Mouse (Mus musculus): Measurements from ENCODE around the gene Zfp644. TPM values are rescaled to one million over a fixed set of nuclear protein-coding genes. Genes with fewer than 3 reads are reported as not detected.

Zfp644 gene
- total RNA-seq, 1 experiment = 65.6 TPM

GRCm38 (mm10) chr5:106623337-106623736 is 73.8 kb downstream of the Zfp644 start:
- H3K4me1 ChIP-seq (ENCODE audit: control insufficient read depth in 2 of 2, insufficient read depth in 2 of 2, low read length in 2 of 2, poor library complexity in 1 of 2) = no peaks in the 10 kb centered on the region
- H3K9me3 ChIP-seq (ENCODE audit: control insufficient read depth, insufficient read depth, low read depth, low read length) = no peaks in the 10 kb centered on the region
- DNase-seq (ENCODE audit: low read depth, low spot score) = no peak
- in situ Hi-C loops (cut with MboI; ENCODE audit: low sequenced_read_pairs in 2 of 2, unreplicated experiment in 2 of 2) = no loop called here
- no peak for TF ChIP-seq HCFC1 (IDR thresholded peaks at IDR 0.05; ENCODE audit: borderline replicate concordance, insufficient read depth, low read length)
- no peak for TF ChIP-seq MAFK (IDR thresholded peaks at IDR 0.05; ENCODE audit: insufficient read depth, low read depth, low read length)
- no peak for TF ChIP-seq ZC3H11A (IDR thresholded peaks at IDR 0.05; ENCODE audit: borderline replicate concordance, low read depth, low read length)
- TF ChIP-seq CHD2 (IDR thresholded peaks at IDR 0.05; ENCODE audit: low read depth, low read length) = no peak
- H3K9ac ChIP-seq (ENCODE audit: insufficient read depth, low read depth, low read length, poor library complexity, severe bottlenecking) = no peak overlapping the region
- H3K4me3 ChIP-seq (ENCODE audit: insufficient read depth in 1 of 2, low read depth in 1 of 2, low read length in 2 of 2, poor library complexity in 1 of 2, severe bottlenecking in 1 of 2) = no peak overlapping the region
- peaks cover 4% of the 10 kb centered on the region; the same call in 1 of the 2 replicates for H3K36me3 ChIP-seq (ENCODE audit: control insufficient read depth, insufficient read depth, low read length, poor library complexity, severe bottlenecking)
- H3K27ac ChIP-seq (ENCODE audit: insufficient read depth, low read depth, low read length, poor library complexity, severe bottlenecking) = no peak overlapping the region

GRCm38 (mm10) chr5:106622193-106622592 is 74.9 kb downstream of the Zfp644 start:
- Histone ChIP-seq H3K36me3 (ENCODE audit: control insufficient read depth, insufficient read depth, low read length, poor library complexity, severe bottlenecking) (peaks cover 4% of the 10 kb centered on the region), H3K9ac (ENCODE audit: insufficient read depth, low read depth, low read length, poor library complexity, severe bottlenecking) (no peak overlapping the region), H3K27ac (ENCODE audit: insufficient read depth, low read depth, low read length, poor library complexity, severe bottlenecking) (no peak overlapping the region), H3K9me3 (ENCODE audit: control insufficient read depth, insufficient read depth, low read depth, low read length) (no peaks in the 10 kb centered on the region), H3K4me1 (ENCODE audit: control insufficient read depth in 2 of 2, insufficient read depth in 2 of 2, low read length in 2 of 2, poor library complexity in 1 of 2) (no peaks in the 10 kb centered on the region), H3K4me3 (ENCODE audit: insufficient read depth in 1 of 2, low read depth in 1 of 2, low read length in 2 of 2, poor library complexity in 1 of 2, severe bottlenecking in 1 of 2) (no peak overlapping the region)
- DNase-seq (ENCODE audit: low read depth, low spot score) = no peak
- in situ Hi-C loops (cut with MboI; ENCODE audit: low sequenced_read_pairs in 2 of 2, unreplicated experiment in 2 of 2) = no loop called here
- no peak for TF ChIP-seq MAFK (IDR thresholded peaks at IDR 0.05; ENCODE audit: insufficient read depth, low read depth, low read length)
- TF ChIP-seq ZC3H11A (IDR thresholded peaks at IDR 0.05; ENCODE audit: borderline replicate concordance, low read depth, low read length) = no peak
- TF ChIP-seq HCFC1 (IDR thresholded peaks at IDR 0.05; ENCODE audit: borderline replicate concordance, insufficient read depth, low read length) = no peak
- no peak for TF ChIP-seq ZNF384 (IDR thresholded peaks at IDR 0.05; ENCODE audit: low read depth, low read length)
- TF ChIP-seq CHD2 (IDR thresholded peaks at IDR 0.05; ENCODE audit: low read depth, low read length) = no peak

GRCm38 (mm10) chr5:106620446-106620845 is 76.6 kb downstream of the Zfp644 start:
- Histone ChIP-seq H3K27ac (ENCODE audit: insufficient read depth, low read depth, low read length, poor library complexity, severe bottlenecking) (no peak overlapping the region), H3K4me3 (ENCODE audit: insufficient read depth in 1 of 2, low read depth in 1 of 2, low read length in 2 of 2, poor library complexity in 1 of 2, severe bottlenecking in 1 of 2) (no peak overlapping the region), H3K36me3 (ENCODE audit: control insufficient read depth, insufficient read depth, low read length, poor library complexity, severe bottlenecking) (peaks cover 4% of the 10 kb centered on the region), H3K9me3 (ENCODE audit: control insufficient read depth, insufficient read depth, low read depth, low read length) (no peaks in the 10 kb centered on the region), H3K4me1 (ENCODE audit: control insufficient read depth in 2 of 2, insufficient read depth in 2 of 2, low read length in 2 of 2, poor library complexity in 1 of 2) (no peaks in the 10 kb centered on the region), H3K9ac (ENCODE audit: insufficient read depth, low read depth, low read length, poor library complexity, severe bottlenecking) (no peak overlapping the region)
- TF ChIP-seq ZNF384 (IDR thresholded peaks at IDR 0.05; ENCODE audit: low read depth, low read length) (no peak), HCFC1 (IDR thresholded peaks at IDR 0.05; ENCODE audit: borderline replicate concordance, insufficient read depth, low read length) (no peak), MAFK (IDR thresholded peaks at IDR 0.05; ENCODE audit: insufficient read depth, low read depth, low read length) (no peak), CHD2 (IDR thresholded peaks at IDR 0.05; ENCODE audit: low read depth, low read length) (no peak), ZC3H11A (IDR thresholded peaks at IDR 0.05; ENCODE audit: borderline replicate concordance, low read depth, low read length) (no peak)
- in situ Hi-C loops (cut with MboI; ENCODE audit: low sequenced_read_pairs in 2 of 2, unreplicated experiment in 2 of 2) = no loop called here
- DNase-seq (ENCODE audit: low read depth, low spot score) = no peak

GRCm38 (mm10) chr5:106615006-106615405 is 82.1 kb downstream of the Zfp644 start:
- no peaks in the 10 kb centered on the region for H3K9me3 ChIP-seq (ENCODE audit: control insufficient read depth, insufficient read depth, low read depth, low read length)
- peaks cover 5% of the 10 kb centered on the region for H3K36me3 ChIP-seq (ENCODE audit: control insufficient read depth, insufficient read depth, low read length, poor library complexity, severe bottlenecking)
- H3K27ac ChIP-seq (ENCODE audit: insufficient read depth, low read depth, low read length, poor library complexity, severe bottlenecking) = no peak overlapping the region
- TF ChIP-seq ZNF384 (IDR thresholded peaks at IDR 0.05; ENCODE audit: low read depth, low read length) = no peak
- no peak for TF ChIP-seq ZC3H11A (IDR thresholded peaks at IDR 0.05; ENCODE audit: borderline replicate concordance, low read depth, low read length)
- no peak for TF ChIP-seq CHD2 (IDR thresholded peaks at IDR 0.05; ENCODE audit: low read depth, low read length)
- TF ChIP-seq MAFK (IDR thresholded peaks at IDR 0.05; ENCODE audit: insufficient read depth, low read depth, low read length) = no peak
- TF ChIP-seq HCFC1 (IDR thresholded peaks at IDR 0.05; ENCODE audit: borderline replicate concordance, insufficient read depth, low read length) = no peak
- no peaks in the 10 kb centered on the region for H3K4me1 ChIP-seq (ENCODE audit: control insufficient read depth in 2 of 2, insufficient read depth in 2 of 2, low read length in 2 of 2, poor library complexity in 1 of 2)
- no peak overlapping the region for H3K9ac ChIP-seq (ENCODE audit: insufficient read depth, low read depth, low read length, poor library complexity, severe bottlenecking)
- no peak overlapping the region for H3K4me3 ChIP-seq (ENCODE audit: insufficient read depth in 1 of 2, low read depth in 1 of 2, low read length in 2 of 2, poor library complexity in 1 of 2, severe bottlenecking in 1 of 2)
- in situ Hi-C loops (cut with MboI; ENCODE audit: low sequenced_read_pairs in 2 of 2, unreplicated experiment in 2 of 2) = no loop called here
- DNase-seq (ENCODE audit: low read depth, low spot score) = no peak

- Histone ChIP-seq H3K36me3 (ENCODE audit: control insufficient read depth, insufficient read depth, low read length, poor library complexity, severe bottlenecking) (peaks cover 5% of the 10 kb centered on the region), H3K9ac (ENCODE audit: insufficient read depth, low read depth, low read length, poor library complexity, severe bottlenecking) (no peak overlapping the region)
Observed at GRCm38 (mm10) chr5:106614570-106614969, 82.5 kb downstream of the Zfp644 start.

More at GRCm38 (mm10) chr5:106614570-106614969, 82.5 kb downstream of the Zfp644 start:
- TF ChIP-seq HCFC1 (IDR thresholded peaks at IDR 0.05; ENCODE audit: borderline replicate concordance, insufficient read depth, low read length) (no peak), MAFK (IDR thresholded peaks at IDR 0.05; ENCODE audit: insufficient read depth, low read depth, low read length) (no peak), ZNF384 (IDR thresholded peaks at IDR 0.05; ENCODE audit: low read depth, low read length) (no peak), ZC3H11A (IDR thresholded peaks at IDR 0.05; ENCODE audit: borderline replicate concordance, low read depth, low read length) (no peak), CHD2 (IDR thresholded peaks at IDR 0.05; ENCODE audit: low read depth, low read length) (no peak)
- Histone ChIP-seq H3K27ac (ENCODE audit: insufficient read depth, low read depth, low read length, poor library complexity, severe bottlenecking) (no peak overlapping the region), H3K9me3 (ENCODE audit: control insufficient read depth, insufficient read depth, low read depth, low read length) (no peaks in the 10 kb centered on the region), H3K4me1 (ENCODE audit: control insufficient read depth in 2 of 2, insufficient read depth in 2 of 2, low read length in 2 of 2, poor library complexity in 1 of 2) (no peaks in the 10 kb centered on the region), H3K4me3 (ENCODE audit: insufficient read depth in 1 of 2, low read depth in 1 of 2, low read length in 2 of 2, poor library complexity in 1 of 2, severe bottlenecking in 1 of 2) (no peak overlapping the region)
- in situ Hi-C loops (cut with MboI; ENCODE audit: low sequenced_read_pairs in 2 of 2, unreplicated experiment in 2 of 2) = no loop called here
- no peak for DNase-seq (ENCODE audit: low read depth, low spot score)
